Mouse (Mus musculus) neural tube, embryonic 11.5 days (tissue): ENCODE measurements around the gene Pex14. TPM values are rescaled to one million over a fixed set of nuclear protein-coding genes. Genes with fewer than 3 reads are reported as not detected.

Experiments used
- ATAC-seq: fragments of 200-750 bp; cut with Nextera tagmentation; 2 replicates; pipeline ENCODE4 v1.8.0; 2017; ENCODE audit warnings: moderate number of reproducible peaks, mild to moderate bottlenecking, moderate TSS enrichment, moderate library complexity; ENCODE audit not compliant: insufficient read depth, low FRiP score, low TSS enrichment
- DNase-seq: peaks from one replicate; pipeline ENCODE4 v3.0.0-alpha.2; 2015; ENCODE audit warnings: low spot score
- H3K27ac ChIP-seq: fragments of 300-500 bp; sonication (generic); 2 replicates; pipeline ENCODE4 v1.5.1; 2014; ENCODE audit warnings: low read depth, mild to moderate bottlenecking, low read length
- H3K27me3 ChIP-seq: fragments of 300-500 bp; sonication (generic); 2 replicates; pipeline ENCODE4 v1.6.1; 2014; ENCODE audit warnings: mild to moderate bottlenecking, low read length, mixed read lengths; ENCODE audit not compliant: control insufficient read depth, insufficient read depth
- H3K36me3 ChIP-seq: fragments of 300-500 bp; sonication (generic); 2 replicates; pipeline ENCODE4 v1.6.1; 2014; ENCODE audit warnings: mild to moderate bottlenecking, low read length, moderate library complexity, mixed read lengths; ENCODE audit not compliant: control insufficient read depth, insufficient read depth
- H3K4me1 ChIP-seq: fragments of 300-500 bp; sonication (generic); 2 replicates; pipeline ENCODE4 v1.6.1; 2014; ENCODE audit warnings: low read length, mixed read lengths; ENCODE audit not compliant: control insufficient read depth, insufficient read depth
- H3K4me2 ChIP-seq: fragments of 300-500 bp; sonication (generic); 2 replicates; pipeline ENCODE4 v1.6.1; 2014; ENCODE audit warnings: low read depth, mild to moderate bottlenecking, moderate library complexity
- H3K4me3 ChIP-seq: fragments of 300-500 bp; sonication (generic); 2 replicates; pipeline ENCODE4 v1.5.1; 2014; ENCODE audit warnings: low read depth, low read length
- H3K9ac ChIP-seq: fragments of 300-500 bp; sonication (generic); 2 replicates; pipeline ENCODE4 v1.6.1; 2014; ENCODE audit warnings: mild to moderate bottlenecking, low read length
- H3K9me3 ChIP-seq: fragments of 300-500 bp; sonication (generic); 2 replicates; pipeline ENCODE4 v1.6.1; 2016; ENCODE audit warnings: low read length; ENCODE audit not compliant: control insufficient read depth
- WGBS: fragments of 180-500 bp; shearing (Covaris S2); extraction: QIAGEN DNeasy Blood & Tissue Kit; methylation state at CpG from one replicate; pipeline ENCODE4 v1.1.7; 2014; 5-methylcytosine and 5-hydroxymethylcytosine counted together
- polyA plus RNA-seq: library from polyadenylated mRNA; unstranded; fragments of >200 nt; fragmentation: Nextera tagmentation; extraction: Ambion mirVana; gene quantifications from 2 replicates; pipeline ENCODE4 v1.2.1, GENCODE M21; 2014

The Pex14 gene
- polyA plus RNA-seq, 1 experiment from 2014 or later: 43.0 TPM

DNA sequence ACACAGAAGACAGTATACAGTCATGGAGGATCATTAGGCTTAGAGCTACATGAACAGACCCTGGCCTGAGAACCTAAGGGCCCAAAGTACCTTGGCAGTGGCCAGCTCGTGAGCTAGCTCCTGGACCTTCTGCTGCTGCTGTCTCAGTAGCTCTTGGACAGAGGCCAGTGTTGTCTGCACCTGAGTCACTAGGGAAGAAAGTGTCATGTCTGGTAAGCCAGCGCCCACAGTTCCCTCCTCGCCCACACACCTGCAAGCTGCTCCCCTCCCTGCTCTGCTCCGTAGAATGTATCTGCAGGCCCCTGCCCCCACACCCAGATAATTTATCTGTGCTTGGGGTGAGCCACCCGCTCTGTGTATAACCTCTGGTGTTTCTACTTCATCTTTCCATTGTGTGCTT is 133.5 kb downstream of the Pex14 start:
- H3K4me1 ChIP-seq: no peaks in the 10 kb centered on the region
- no peaks in the 10 kb centered on the region for H3K27me3 ChIP-seq
- H3K4me2 ChIP-seq: no peak overlapping the region
- DNase-seq (no peak), ATAC-seq (no peak)
- H3K9ac ChIP-seq: no peak overlapping the region
- no peaks in the 10 kb centered on the region; the same call in 1 of the 2 replicates for H3K36me3 ChIP-seq
- H3K27ac ChIP-seq: no peak overlapping the region
- no peak overlapping the region for H3K4me3 ChIP-seq
- WGBS: 81% methylated on average over 5 of the region's 5 CpGs
- H3K9me3 ChIP-seq: no peaks in the 10 kb centered on the region

DNA sequence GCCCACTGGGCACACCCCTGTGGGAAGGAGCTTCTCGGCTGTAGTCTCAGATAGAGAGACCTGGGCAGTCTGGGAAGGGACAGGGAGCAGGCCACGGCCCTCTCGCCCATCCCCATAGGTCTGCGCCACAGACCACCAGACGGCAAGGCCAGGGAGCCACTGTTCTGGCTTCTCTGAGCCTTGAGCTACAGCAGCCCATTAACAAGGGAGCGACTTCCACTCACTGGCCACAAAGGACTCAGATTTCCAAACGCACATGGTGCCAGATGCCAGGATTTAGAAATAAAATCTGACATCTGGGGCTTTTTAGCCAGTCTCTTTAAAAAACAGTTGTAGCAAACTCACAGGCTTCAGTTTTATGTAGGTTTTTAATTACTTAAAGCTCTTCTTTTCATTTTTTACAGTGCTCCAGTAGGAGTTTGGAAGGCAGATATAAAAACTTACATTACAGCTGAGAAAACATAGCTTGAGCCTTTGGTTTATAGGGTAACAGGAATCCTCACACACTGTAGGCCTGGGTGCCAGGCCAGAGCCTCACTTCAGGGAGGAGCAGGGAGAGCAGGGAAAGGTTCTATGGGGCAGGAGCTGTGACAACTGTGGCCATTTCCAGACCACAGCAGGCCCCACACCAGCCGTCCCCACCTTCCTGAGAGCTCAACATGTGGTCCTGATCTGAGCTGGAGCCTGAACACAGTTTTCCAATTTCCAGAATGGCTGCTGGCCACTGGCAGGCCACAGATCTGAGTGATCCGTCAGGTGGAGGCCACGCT is 134.9 kb downstream of the Pex14 start:
- Histone ChIP-seq H3K9me3 (no peaks in the 10 kb centered on the region), H3K4me2 (no peak overlapping the region), H3K4me1 (no peaks in the 10 kb centered on the region), H3K27me3 (no peaks in the 10 kb centered on the region), H3K9ac (no peak overlapping the region), H3K4me3 (no peak overlapping the region), H3K27ac (no peak overlapping the region), H3K36me3 (no peaks in the 10 kb centered on the region; the same call in 1 of the 2 replicates)
- WGBS: 81% methylated on average over 10 of the region's 10 CpGs
- no peak for DNase-seq
- ATAC-seq: no peak

DNA sequence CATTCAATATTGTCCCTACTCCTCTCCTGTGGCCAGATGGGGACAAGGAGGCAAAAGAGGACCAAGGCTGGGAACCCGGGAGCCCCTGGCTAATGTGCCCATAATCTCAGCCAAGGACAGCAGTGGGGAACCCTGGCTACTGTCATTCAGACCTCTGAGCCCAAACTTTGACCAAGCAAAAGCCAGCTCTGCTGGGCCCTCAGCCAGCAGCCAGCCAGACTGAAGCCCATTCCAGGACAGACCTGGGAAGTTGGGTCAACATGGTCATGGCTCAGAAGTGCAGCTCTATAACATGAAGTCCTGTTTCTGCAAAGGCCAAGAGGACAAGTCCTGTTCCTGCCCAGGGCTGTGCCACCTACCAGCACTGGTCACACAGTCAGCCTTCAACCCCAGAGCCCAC is 137.6 kb downstream of the Pex14 start:
- Histone ChIP-seq H3K36me3 (no peaks in the 10 kb centered on the region; the same call in 1 of the 2 replicates), H3K4me2 (no peak overlapping the region), H3K4me1 (no peaks in the 10 kb centered on the region), H3K27me3 (no peaks in the 10 kb centered on the region), H3K4me3 (no peak overlapping the region), H3K9me3 (no peaks in the 10 kb centered on the region), H3K27ac (no peak overlapping the region), H3K9ac (no peak overlapping the region)
- DNase-seq (no peak), ATAC-seq (no peak)
- 93% methylated on average over 1 of the region's 1 CpGs for WGBS

DNA sequence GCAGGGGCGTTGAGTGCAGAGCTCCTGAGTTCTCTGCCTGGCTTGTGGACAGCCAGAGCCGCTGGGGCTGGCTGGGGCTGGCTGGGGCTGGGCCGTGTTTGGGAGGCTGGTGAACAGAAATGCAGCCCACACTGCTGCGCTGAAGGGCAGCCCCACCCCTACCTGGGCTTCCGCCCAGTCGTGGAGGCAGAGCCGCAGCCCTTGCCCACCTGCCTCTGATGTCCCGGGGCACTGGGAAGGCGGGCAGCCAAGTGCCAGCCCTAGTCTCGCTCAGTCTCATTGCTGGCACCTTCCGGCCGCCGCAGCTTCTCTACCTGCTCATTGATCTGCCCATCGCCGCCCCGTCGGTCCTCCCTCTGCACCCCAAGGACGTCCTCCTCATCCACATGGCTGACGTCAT is 138.6 kb downstream of the Pex14 start:
- no peak overlapping the region for H3K4me2 ChIP-seq
- no peaks in the 10 kb centered on the region for H3K9me3 ChIP-seq
- no peak overlapping the region for H3K9ac ChIP-seq
- ATAC-seq: no peak
- no peaks in the 10 kb centered on the region for H3K27me3 ChIP-seq
- H3K27ac ChIP-seq: no peak overlapping the region
- 93% methylated on average over 19 of the region's 19 CpGs for WGBS
- H3K4me3 ChIP-seq: no peak overlapping the region
- no peaks in the 10 kb centered on the region; the same call in 1 of the 2 replicates for H3K36me3 ChIP-seq
- DNase-seq: no peak
- no peaks in the 10 kb centered on the region for H3K4me1 ChIP-seq

DNA sequence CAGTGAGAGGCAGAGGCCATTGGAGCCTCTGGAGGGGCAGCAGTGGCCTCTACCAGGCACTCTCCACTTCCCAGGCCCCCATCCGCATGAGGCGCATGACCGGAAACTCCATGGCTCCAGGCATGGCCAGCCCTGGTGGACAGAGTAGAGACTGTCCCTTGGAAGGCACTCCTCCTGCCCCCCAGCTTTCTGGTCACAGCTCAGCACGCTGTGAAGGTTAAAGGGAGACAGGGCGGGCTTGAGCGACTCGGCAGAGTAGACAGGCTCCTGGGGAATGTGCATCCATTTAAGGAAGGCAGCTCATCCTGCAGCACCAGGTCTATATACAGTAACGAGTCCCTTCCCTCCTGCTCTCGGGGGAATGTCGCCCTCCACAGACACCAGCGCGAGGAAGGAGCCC is 139.7 kb downstream of the Pex14 start:
- Histone ChIP-seq H3K4me1 (no peaks in the 10 kb centered on the region), H3K4me3 (no peak overlapping the region), H3K9me3 (no peaks in the 10 kb centered on the region), H3K9ac (no peak overlapping the region), H3K27me3 (no peaks in the 10 kb centered on the region), H3K36me3 (no peaks in the 10 kb centered on the region; the same call in 1 of the 2 replicates), H3K4me2 (no peak overlapping the region), H3K27ac (no peak overlapping the region)
- ATAC-seq: no peak
- DNase-seq: no peak
- WGBS: 84% methylated on average over 12 of the region's 12 CpGs

DNA sequence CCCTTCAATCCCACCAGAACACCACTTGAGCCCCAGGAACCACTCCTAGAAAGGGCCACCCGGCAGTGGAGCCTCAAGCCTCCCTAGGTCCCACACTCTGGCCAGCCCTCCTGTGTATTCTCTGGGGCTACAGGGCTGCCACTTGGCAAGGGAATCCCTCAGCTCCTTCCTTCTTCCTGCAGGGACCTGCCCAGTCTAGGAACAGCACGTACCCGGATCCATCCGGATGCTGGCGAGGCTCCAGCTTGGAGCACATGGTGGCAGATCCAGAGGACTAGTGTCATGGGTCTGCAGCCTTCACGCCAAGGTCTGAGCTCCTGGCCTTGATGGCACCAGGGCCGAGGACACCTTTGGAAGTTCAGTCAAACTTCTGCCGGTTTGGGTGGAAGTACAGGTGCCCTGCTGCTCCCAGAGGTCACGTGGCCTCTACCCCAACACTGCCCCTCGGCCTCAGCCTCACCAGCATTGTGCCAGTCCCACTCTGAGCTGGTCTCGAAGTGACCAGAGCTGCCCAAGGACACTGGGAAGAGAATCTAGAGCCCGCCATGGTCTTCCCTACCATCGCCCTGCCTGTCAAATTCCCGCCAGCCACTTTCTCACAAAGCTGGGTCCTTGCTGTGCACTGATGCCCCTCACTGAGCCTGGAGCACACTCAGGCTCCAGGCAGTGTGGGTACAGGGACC is 144.4 kb downstream of the Pex14 start:
- Histone ChIP-seq H3K9me3 (no peaks in the 10 kb centered on the region), H3K27me3 (peaks cover 38% of the 10 kb centered on the region), H3K9ac (no peak overlapping the region), H3K4me1 (peaks cover 19% of the 10 kb centered on the region), H3K4me2 (no peak overlapping the region), H3K4me3 (no peak overlapping the region), H3K27ac (no peak overlapping the region), H3K36me3 (no peaks in the 10 kb centered on the region)
- ATAC-seq (no peak), DNase-seq (no peak)
- WGBS: 89% methylated on average over 14 of the region's 14 CpGs

DNA sequence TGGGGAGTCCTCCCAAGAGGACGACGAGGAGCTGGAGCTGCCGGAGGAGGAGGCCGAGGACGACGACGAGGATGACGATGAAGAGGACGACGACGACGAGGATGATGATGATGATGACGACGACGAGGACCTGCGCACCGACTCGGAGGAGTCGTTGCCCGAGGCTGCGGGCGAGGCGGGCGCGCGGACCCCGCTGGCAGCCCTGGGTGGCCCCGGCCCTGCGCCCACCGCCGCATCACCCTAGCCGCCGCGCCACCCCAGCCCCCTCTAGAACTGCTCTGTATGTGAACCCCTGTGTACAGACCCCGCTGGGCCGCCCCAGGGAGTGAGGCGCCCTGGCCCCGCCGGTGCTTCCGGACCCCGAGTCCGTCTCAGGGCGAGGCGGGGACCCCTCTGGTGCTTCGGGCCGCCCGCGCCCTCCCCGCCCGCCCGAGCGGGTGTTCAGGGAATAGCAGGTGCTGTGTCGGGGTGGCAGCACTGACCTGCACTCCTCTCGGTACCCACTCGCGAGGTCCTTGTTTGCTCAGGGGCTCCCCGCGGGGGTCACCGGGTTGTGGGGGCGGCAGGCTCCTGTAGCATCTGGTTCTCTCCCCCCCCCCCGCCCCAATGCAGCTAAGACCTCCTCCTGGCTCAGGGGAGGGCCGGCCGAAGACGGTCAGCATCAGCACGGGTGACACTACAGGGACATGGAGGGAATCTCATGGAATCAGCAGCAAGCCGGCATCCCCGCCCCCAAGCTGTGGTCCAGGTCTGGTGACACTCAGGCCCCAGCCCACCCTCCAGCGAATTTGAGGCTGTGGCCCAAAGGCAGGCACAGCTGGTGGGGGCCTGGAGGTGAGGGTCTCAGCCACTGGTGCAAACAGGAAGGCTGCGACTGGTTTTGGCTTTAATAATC is 147.1 kb downstream of the Pex14 start:
- ATAC-seq (0 out of 2 replicates have a peak, but pooled peaks have one; percentile 27), DNase-seq (no peak)
- Histone ChIP-seq H3K27me3 (peaks cover 50% of the 10 kb centered on the region), H3K4me3 (peak overlapping the region; percentile 32), H3K9me3 (no peaks in the 10 kb centered on the region), H3K36me3 (no peaks in the 10 kb centered on the region), H3K4me1 (peaks cover 19% of the 10 kb centered on the region), H3K27ac (no peak overlapping the region), H3K9ac (peak overlapping the region; percentile 26; the same call in 1 of the 2 replicates), H3K4me2 (peak overlapping the region; percentile 56)
- 2% methylated on average over 49 of the region's 69 CpGs for WGBS

DNA sequence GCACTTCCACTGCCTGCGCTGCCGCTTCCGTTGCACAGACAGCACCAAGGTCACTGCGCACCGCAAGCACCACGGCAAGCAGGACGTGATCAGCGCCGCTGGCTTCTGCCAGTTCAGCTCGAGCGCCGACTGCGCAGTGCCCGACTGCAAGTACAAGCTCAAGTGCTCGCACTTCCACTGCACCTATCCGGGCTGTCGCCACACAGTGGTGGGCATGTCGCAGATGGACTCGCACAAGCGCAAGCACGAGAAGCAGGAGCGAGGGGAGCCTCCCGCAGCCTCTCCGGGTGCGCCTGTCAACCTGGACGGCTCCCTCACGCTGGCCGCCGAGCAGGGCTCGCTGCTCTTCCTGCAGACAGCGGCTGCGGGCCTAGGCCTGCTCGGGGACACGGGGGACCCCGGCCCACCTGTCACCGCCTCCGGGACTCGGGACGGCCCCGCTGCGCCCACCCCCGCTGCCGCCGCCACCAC is 147.8 kb downstream of the Pex14 start:
- H3K27ac ChIP-seq: no peak overlapping the region
- H3K4me3 ChIP-seq: peak overlapping the region; percentile 32
- H3K4me2 ChIP-seq: peak overlapping the region; percentile 56
- ATAC-seq (peak; percentile 43; the same call in 1 of the 2 replicates), DNase-seq (peak; percentile 57)
- 3% methylated on average over 38 of the region's 44 CpGs for WGBS
- H3K4me1 ChIP-seq: peaks cover 19% of the 10 kb centered on the region
- no peaks in the 10 kb centered on the region for H3K36me3 ChIP-seq
- no peaks in the 10 kb centered on the region for H3K9me3 ChIP-seq
- H3K27me3 ChIP-seq: peaks cover 50% of the 10 kb centered on the region
- no peak overlapping the region for H3K9ac ChIP-seq
